Mouse (Mus musculus) ES-CJ7 (cell line): ENCODE measurements around the gene Psmb6.
"Not testable (repeated sequence)": the region's sequence is repeated elsewhere in the genome, so short reads cannot be mapped to it uniquely, and the experiment has no call there.

Experiments
- DNase-seq: peaks from one replicate; pipeline ENCODE4 v3.0.0; 2011; ENCODE audit warnings: low read depth, low spot score

The Psmb6 gene

GRCm38 (mm10) chr11:70523306-70523989, 1.7 kb upstream of the Psmb6 start:
- peak; percentile 82 for DNase-seq

- no peak for DNase-seq
Observed at GRCm38 (mm10) chr11:70524782-70525181, 385 bp upstream of the Psmb6 start.

GRCm38 (mm10) chr11:70525726-70526125, 559 bp downstream of the Psmb6 start:
- DNase-seq, result peak; percentile 42

GRCm38 (mm10) chr11:70526211-70526610, 1.0 kb downstream of the Psmb6 start:
- no peak for DNase-seq

- DNase-seq, result no peak
Observed at GRCm38 (mm10) chr11:70528610-70529009, 3.4 kb downstream of the Psmb6 start.

GRCm38 (mm10) chr11:70531065-70531464, 5.9 kb downstream of the Psmb6 start:
- not testable (repeated sequence) for DNase-seq

GRCm38 (mm10) chr11:70532839-70533238, 7.7 kb downstream of the Psmb6 start, which contains the start of gene Gm40193:
Gene Gm40193, minus strand, starts transcription at chr11:70532939.
- DNase-seq, result no peak

- no peak for DNase-seq
Observed at GRCm38 (mm10) chr11:70539423-70539822, 14.3 kb downstream of the Psmb6 start.

GRCm38 (mm10) chr11:70539877-70540587, 14.9 kb downstream of the Psmb6 start, which contains the start of gene Pld2:
Gene Pld2, plus strand, starts transcription at chr11:70540064.
- peak; percentile 88 for DNase-seq

- no peak for DNase-seq
Observed at GRCm38 (mm10) chr11:70540928-70541327, 15.8 kb downstream of the Psmb6 start.

GRCm38 (mm10) chr11:70541415-70541814, 16.2 kb downstream of the Psmb6 start:
- DNase-seq, result no peak

- no peak for DNase-seq
Observed at GRCm38 (mm10) chr11:70544496-70544895, 19.3 kb downstream of the Psmb6 start.

- DNase-seq, result no peak
Observed at GRCm38 (mm10) chr11:70551526-70551925, 26.4 kb downstream of the Psmb6 start.

- DNase-seq, result no peak
Observed at GRCm38 (mm10) chr11:70553940-70554339, 28.8 kb downstream of the Psmb6 start.

GRCm38 (mm10) chr11:70557545-70557944, 32.4 kb downstream of the Psmb6 start:
- DNase-seq, result peak; percentile 61

- DNase-seq, result no peak
Observed at GRCm38 (mm10) chr11:70561937-70562286, 36.7 kb downstream of the Psmb6 start.

- peak; percentile 93 for DNase-seq
Observed at GRCm38 (mm10) chr11:70562287-70562994, 37.3 kb downstream of the Psmb6 start, which contains the start of gene Mink1. Gene Mink1, plus strand, starts transcription at chr11:70562881.

- peak; percentile 10 for DNase-seq
Observed at GRCm38 (mm10) chr11:70562995-70563469, 37.9 kb downstream of the Psmb6 start.

GRCm38 (mm10) chr11:70563470-70564275, 38.5 kb downstream of the Psmb6 start:
- DNase-seq, result peak; percentile 36

- DNase-seq, result no peak
Observed at GRCm38 (mm10) chr11:70564276-70564873, 39.2 kb downstream of the Psmb6 start.

- DNase-seq, result no peak
Observed at GRCm38 (mm10) chr11:70566586-70566985, 41.4 kb downstream of the Psmb6 start.
